ENCODE assay signal across 12 mouse cellular contexts in genomic region chr10:99115471-99116236, GRCm38 (mm10). TPM values are rescaled to one million over a fixed set of nuclear protein-coding genes. Genes with fewer than 3 reads are reported as not detected.
DNase-seq lines count a peak whose midpoint lies in the region; ATAC-seq lines count a peak whose summit lies in the region.
"Had no signal": no experiment of that assay in that cellular context is flagged by ENCODE, and none has a peak within 500 bp of the region (broad histone marks: within the 10 kb centered on the region; RNA-seq: fewer than 3 reads in every experiment).

No protein-coding gene starts in this region.

- no peak overlapping the region for H3K27ac ChIP-seq in hindbrain, embryonic 14.5 days
- no peak overlapping the region for H3K27ac ChIP-seq in hindbrain, embryonic 12.5 days
- H3K27ac ChIP-seq in limb, embryonic 10.5 days: peak overlapping the region; percentile 50
- H3K27ac ChIP-seq: embryonic facial prominence, embryonic 15.5 days; macrophage had no signal

- H3K9me3 ChIP-seq in hindbrain, embryonic 14.5 days (ENCODE audit: control insufficient read depth, low read length): no peaks in the 10 kb centered on the region
- no peaks in the 10 kb centered on the region for H3K9me3 ChIP-seq in hindbrain, embryonic 12.5 days (replicated peaks)
- no peaks in the 10 kb centered on the region for H3K9me3 ChIP-seq in limb, embryonic 10.5 days (replicated peaks)
- H3K9me3 ChIP-seq: embryonic facial prominence, embryonic 15.5 days had no signal

- no peak for DNase-seq in hindbrain, embryonic 14.5 days (ENCODE audit: low spot score)
- peak; percentile 26 for DNase-seq in CD4-positive helper T cell, adult 2 months (ENCODE audit: low read depth, low spot score)
- peak; percentile 22 for DNase-seq in ES-CJ7 (ENCODE audit: low read depth, low spot score)
- DNase-seq in limb, embryonic 10.5 days (ENCODE audit: low spot score): peak; percentile 43
- DNase-seq in cerebellum, adult 9-10 months: no peak
- DNase-seq in right cerebral cortex, adult 18-20 months: no peak
- DNase-seq in adrenal gland, adult 8-10 months: no peak

- ATAC-seq in hindbrain, embryonic 14.5 days (ENCODE audit: low FRiP score): no peak
- ATAC-seq in hindbrain, embryonic 12.5 days (ENCODE audit: low FRiP score): no peak

- H3K4me2 ChIP-seq in hindbrain, embryonic 14.5 days (replicated peaks): no peak overlapping the region
- no peak overlapping the region for H3K4me2 ChIP-seq in hindbrain, embryonic 12.5 days (replicated peaks)
- H3K4me2 ChIP-seq: embryonic facial prominence, embryonic 15.5 days had no signal

- H3K36me3 ChIP-seq in hindbrain, embryonic 14.5 days (replicated peaks; ENCODE audit: control insufficient read depth, insufficient read depth): peaks cover 4% of the 10 kb centered on the region; the same call in 1 of the 2 replicates
- H3K36me3 ChIP-seq in hindbrain, embryonic 12.5 days: 0 out of 2 replicates have a peak, but pooled peaks cover 8% of the 10 kb centered on the region
- H3K36me3 ChIP-seq in limb, embryonic 10.5 days: peaks cover 8% of the 10 kb centered on the region
- H3K36me3 ChIP-seq: embryonic facial prominence, embryonic 15.5 days had no signal

- peaks cover 5% of the 10 kb centered on the region; the same call in 1 of the 2 replicates for H3K4me1 ChIP-seq in hindbrain, embryonic 14.5 days (replicated peaks; ENCODE audit: control insufficient read depth, insufficient read depth, low read length)
- H3K4me1 ChIP-seq in hindbrain, embryonic 12.5 days: peaks cover 17% of the 10 kb centered on the region
- peaks cover 70% of the 10 kb centered on the region for H3K4me1 ChIP-seq in limb, embryonic 10.5 days

- peak overlapping the region; percentile 39; the same call in 1 of the 2 replicates for H3K9ac ChIP-seq in hindbrain, embryonic 14.5 days
- H3K9ac ChIP-seq in hindbrain, embryonic 12.5 days: no peak overlapping the region
- H3K9ac ChIP-seq: embryonic facial prominence, embryonic 15.5 days had no signal

- no peak overlapping the region for H3K4me3 ChIP-seq in hindbrain, embryonic 14.5 days (replicated peaks; ENCODE audit: low read length)
- no peak overlapping the region for H3K4me3 ChIP-seq in hindbrain, embryonic 12.5 days
- H3K4me3 ChIP-seq in limb, embryonic 10.5 days: peak overlapping the region; percentile 16; the same call in 1 of the 2 replicates
- H3K4me3 ChIP-seq: embryonic facial prominence, embryonic 15.5 days had no signal

- 68% methylated on average over 18 of the region's 18 CpGs for WGBS in hindbrain, embryonic 14.5 days
- WGBS in hindbrain, embryonic 12.5 days: 57% methylated on average over 18 of the region's 18 CpGs
- 26% methylated on average over 18 of the region's 18 CpGs for WGBS in limb, embryonic 10.5 days

- no peaks in the 10 kb centered on the region for H3K27me3 ChIP-seq in hindbrain, embryonic 14.5 days (ENCODE audit: control insufficient read depth, insufficient read depth, low read length)
- H3K27me3 ChIP-seq in hindbrain, embryonic 12.5 days: no peaks in the 10 kb centered on the region
- H3K27me3 ChIP-seq in limb, embryonic 10.5 days (ENCODE audit: low read depth, poor library complexity, severe bottlenecking): no peaks in the 10 kb centered on the region
- H3K27me3 ChIP-seq: embryonic facial prominence, embryonic 15.5 days had no signal

RNA-seq across cellular contexts. Expression of gene Galnt4, which starts 7.7 kb away (rescaled TPM):
- 4.5 and 4.7 TPM in 2 replicates for polyA plus RNA-seq in hindbrain, embryonic 14.5 days (2014; fragmentation: Nextera tagmentation; extraction: Ambion mirVana)
- polyA plus RNA-seq in hindbrain, embryonic 12.5 days (2016; fragmentation: Nextera tagmentation; extraction: Ambion mirVana): 6.7 and 7.3 TPM in 2 replicates
- polyA plus RNA-seq in limb, embryonic 10.5 days (2016; fragmentation: Nextera tagmentation; extraction: Ambion mirVana): 5.7 and 6.0 TPM in 2 replicates
- total RNA-seq in adrenal gland, adult 8-10 months (2022): 1 to 10 TPM; 7.0 to 7.6 (median 7.2) TPM

RNA-seq across cellular contexts. Expression of gene Poc1b, which starts 8.8 kb away (rescaled TPM):
- polyA plus RNA-seq in hindbrain, embryonic 14.5 days (2014; fragmentation: Nextera tagmentation; extraction: Ambion mirVana): 12.5 and 17.3 TPM in 2 replicates
- polyA plus RNA-seq in hindbrain, embryonic 12.5 days (2016; fragmentation: Nextera tagmentation; extraction: Ambion mirVana): 20.2 and 21.4 TPM in 2 replicates
- 39.2 and 39.9 TPM in 2 replicates for polyA plus RNA-seq in limb, embryonic 10.5 days (2016; fragmentation: Nextera tagmentation; extraction: Ambion mirVana)
- total RNA-seq in adrenal gland, adult 8-10 months (2022): 10 to 100 TPM; 12.4 to 23.8 (median 18.0) TPM

RNA-seq across cellular contexts. Expression of gene Phxr2, which starts 10.5 kb away (rescaled TPM):
- polyA plus RNA-seq in hindbrain, embryonic 14.5 days (2014; fragmentation: Nextera tagmentation; extraction: Ambion mirVana): not detected in 2 replicates
- polyA plus RNA-seq in hindbrain, embryonic 12.5 days (2016; fragmentation: Nextera tagmentation; extraction: Ambion mirVana): 0.18 TPM in 1 of 2 replicates, not detected in the other
- polyA plus RNA-seq in limb, embryonic 10.5 days (2016; fragmentation: Nextera tagmentation; extraction: Ambion mirVana): 0.20 TPM in 1 of 2 replicates, not detected in the other
- total RNA-seq in adrenal gland, adult 8-10 months (2022): not detected
- polyA plus RNA-seq: embryonic facial prominence, embryonic 15.5 days; gonadal fat pad, adult 2 months; macrophage; urinary bladder, adult 2 months had no signal

Comparison
In these comparisons a context has a peak if more than half of its experiments do, and no peak if none do; other contexts are left out.
1. DNase-seq: peak in CD4-positive helper T cell, adult 2 months (single experiment), ES-CJ7 (single experiment) and limb, embryonic 10.5 days (single experiment); none in hindbrain, embryonic 14.5 days (single experiment), cerebellum, adult 9-10 months (single experiment), right cerebral cortex, adult 18-20 months (single experiment) and adrenal gland, adult 8-10 months (single experiment).